Mouse (Mus musculus) layer of hippocampus, postnatal 36 days (tissue): ENCODE measurements around the gene Tyms. TPM values are rescaled to one million over a fixed set of nuclear protein-coding genes. Genes with fewer than 3 reads are reported as not detected.
A peak's percentile ranks its signal among the peaks of the same experiment; 100 is the strongest.

Source experiments
- DNase-seq, 2 experiments: peaks; one replicate each; pipeline ENCODE4 v3.0.0; 2022
- total RNA-seq, 2 experiments: library from RNA; stranded (reverse); gene quantifications; 2 replicates each; pipeline ENCODE4 v1.2.3; 2021

Tyms gene
- 1 to 10 TPM; 6.6 to 6.9 TPM for total RNA-seq

GRCm38 (mm10) chr5:30072825-30073821 is at the start of gene Tyms:
Gene Tyms (minus strand): TSS chr5:30073617.
- peak; percentile 62 to 68 for DNase-seq

GRCm38 (mm10) chr5:30122481-30122880 is 49.1 kb upstream of the Tyms start:
- DNase-seq: no peak

- DNase-seq: no peak
These were observed 46.7 kb upstream of the Tyms start for GRCm38 (mm10) chr5:30120106-30120505.

- DNase-seq: no peak
These were observed 45.7 kb upstream of the Tyms start for GRCm38 (mm10) chr5:30119163-30119562.

GRCm38 (mm10) chr5:30118018-30118417 is 44.6 kb upstream of the Tyms start:
- DNase-seq: no peak

- DNase-seq: no peak
These were observed 42.3 kb upstream of the Tyms start for GRCm38 (mm10) chr5:30115718-30116117.

- DNase-seq: no peak
These were observed 41.3 kb upstream of the Tyms start for GRCm38 (mm10) chr5:30114761-30115140.

- peak; percentile 53 to 66 for DNase-seq
These were observed 40.7 kb upstream of the Tyms start for GRCm38 (mm10) chr5:30113881-30114760.

GRCm38 (mm10) chr5:30112533-30113068 is 39.2 kb upstream of the Tyms start:
- DNase-seq: no peak

GRCm38 (mm10) chr5:30111771-30112170 is 38.4 kb upstream of the Tyms start:
- no peak for DNase-seq

GRCm38 (mm10) chr5:30111126-30111525 is 37.7 kb upstream of the Tyms start:
- DNase-seq: peak in 1 of 2 experiments; percentile 29

GRCm38 (mm10) chr5:30110371-30111060 is 37.1 kb upstream of the Tyms start:
- DNase-seq: no peak

- DNase-seq: no peak
These were observed 36.5 kb upstream of the Tyms start for GRCm38 (mm10) chr5:30109899-30110298.

- DNase-seq: no peak
These were observed 34.8 kb upstream of the Tyms start for GRCm38 (mm10) chr5:30108233-30108632.

GRCm38 (mm10) chr5:30107611-30108041 is 34.2 kb upstream of the Tyms start:
- no peak for DNase-seq

- no peak for DNase-seq
These were observed 33.8 kb upstream of the Tyms start for GRCm38 (mm10) chr5:30107186-30107585.

- no peak for DNase-seq
These were observed 33.3 kb upstream of the Tyms start for GRCm38 (mm10) chr5:30106756-30107155.

GRCm38 (mm10) chr5:30105668-30106300 is 32.4 kb upstream of the Tyms start, which contains the start of gene 3110082J24Rik:
Gene 3110082J24Rik (minus strand): TSS chr5:30106086.
- no peak for DNase-seq

GRCm38 (mm10) chr5:30104841-30105667 is 31.6 kb upstream of the Tyms start, which contains the start of gene Garem2:
Gene Garem2 (plus strand): TSS chr5:30105161.
- DNase-seq: no peak

- DNase-seq: peak in 1 of 2 experiments; percentile 56
These were observed 30.9 kb upstream of the Tyms start for GRCm38 (mm10) chr5:30104339-30104738.
